Mouse (Mus musculus): ENCODE results near the gene Tmem138. TPM values are rescaled to one million over a fixed set of nuclear protein-coding genes. Genes with fewer than 3 reads are reported as not detected.
A peak's percentile ranks its signal among the peaks of the same experiment; 100 is the strongest.

Gene Tmem138
- polyA plus RNA-seq, 1 experiment from 2014 or later, result 67.3 TPM

- Histone ChIP-seq H3K27ac (ENCODE audit: low read depth, low read length) (peak overlapping the region; percentile 92), H3K4me1 (ENCODE audit: control insufficient read depth, insufficient read depth, low read length) (peaks cover 16% of the 10 kb centered on the region), H3K9ac (ENCODE audit: low read length) (peak overlapping the region; percentile 87), H3K4me3 (ENCODE audit: low read depth, low read length) (peak overlapping the region; percentile 29), H3K4me2 (peak overlapping the region; percentile 53), H3K9me3 (ENCODE audit: control insufficient read depth, low read length) (no peaks in the 10 kb centered on the region), H3K27me3 (ENCODE audit: control insufficient read depth, insufficient read depth, low read length) (no peaks in the 10 kb centered on the region), H3K36me3 (ENCODE audit: control insufficient read depth, insufficient read depth, low read length) (peaks cover 4% of the 10 kb centered on the region; the same call in 1 of the 2 replicates)
- WGBS, result 3% methylated on average over 6 of the region's 6 CpGs
- ATAC-seq (ENCODE audit: low FRiP score), result peak; percentile 45
- no peak for DNase-seq (ENCODE audit: low spot score, missing footprints)
Observed at GRCm38 (mm10) chr19:10602247-10602769, 25.1 kb upstream of the Tmem138 start.

GRCm38 (mm10) chr19:10599648-10600047 lies 22.5 kb upstream of the Tmem138 start:
- Histone ChIP-seq H3K27ac (ENCODE audit: low read depth, low read length) (no peak overlapping the region), H3K4me2 (no peak overlapping the region), H3K4me1 (ENCODE audit: control insufficient read depth, insufficient read depth, low read length) (peaks cover 6% of the 10 kb centered on the region; the same call in 1 of the 2 replicates), H3K27me3 (ENCODE audit: control insufficient read depth, insufficient read depth, low read length) (no peaks in the 10 kb centered on the region), H3K9ac (ENCODE audit: low read length) (no peak overlapping the region), H3K36me3 (ENCODE audit: control insufficient read depth, insufficient read depth, low read length) (peaks cover 6% of the 10 kb centered on the region; the same call in 1 of the 2 replicates), H3K4me3 (ENCODE audit: low read depth, low read length) (no peak overlapping the region), H3K9me3 (ENCODE audit: control insufficient read depth, low read length) (no peaks in the 10 kb centered on the region)
- ATAC-seq (ENCODE audit: low FRiP score) (no peak), DNase-seq (ENCODE audit: low spot score, missing footprints) (no peak)
- 93% methylated on average over 2 of the region's 2 CpGs for WGBS

- DNase-seq (ENCODE audit: low spot score, missing footprints), result no peak
- Histone ChIP-seq H3K27ac (ENCODE audit: low read depth, low read length) (no peak overlapping the region), H3K9me3 (ENCODE audit: control insufficient read depth, low read length) (no peaks in the 10 kb centered on the region), H3K4me2 (no peak overlapping the region), H3K27me3 (ENCODE audit: control insufficient read depth, insufficient read depth, low read length) (no peaks in the 10 kb centered on the region), H3K9ac (ENCODE audit: low read length) (no peak overlapping the region), H3K4me1 (ENCODE audit: control insufficient read depth, insufficient read depth, low read length) (peaks cover 2% of the 10 kb centered on the region; the same call in 1 of the 2 replicates), H3K36me3 (ENCODE audit: control insufficient read depth, insufficient read depth, low read length) (peaks cover 7% of the 10 kb centered on the region; the same call in 1 of the 2 replicates), H3K4me3 (ENCODE audit: low read depth, low read length) (no peak overlapping the region)
- no peak for ATAC-seq (ENCODE audit: low FRiP score)
- WGBS, result 38% methylated on average over 3 of the region's 3 CpGs
Observed at GRCm38 (mm10) chr19:10598188-10598587, 21.0 kb upstream of the Tmem138 start.

- ATAC-seq (ENCODE audit: low FRiP score) (no peak), DNase-seq (ENCODE audit: low spot score, missing footprints) (no peak)
- no peaks in the 10 kb centered on the region for H3K27me3 ChIP-seq (ENCODE audit: control insufficient read depth, insufficient read depth, low read length)
- no peaks in the 10 kb centered on the region for H3K4me1 ChIP-seq (ENCODE audit: control insufficient read depth, insufficient read depth, low read length)
- H3K36me3 ChIP-seq (ENCODE audit: control insufficient read depth, insufficient read depth, low read length), result 0 out of 2 replicates have a peak, but pooled peaks cover 3% of the 10 kb centered on the region
- H3K4me3 ChIP-seq (ENCODE audit: low read depth, low read length), result no peak overlapping the region
- no peak overlapping the region for H3K27ac ChIP-seq (ENCODE audit: low read depth, low read length)
- no peak overlapping the region for H3K9ac ChIP-seq (ENCODE audit: low read length)
- WGBS, result 90% methylated on average over 6 of the region's 6 CpGs
- H3K4me2 ChIP-seq, result no peak overlapping the region
- no peaks in the 10 kb centered on the region for H3K9me3 ChIP-seq (ENCODE audit: control insufficient read depth, low read length)
Observed at GRCm38 (mm10) chr19:10591659-10592377, 14.7 kb upstream of the Tmem138 start.

- Histone ChIP-seq H3K4me1 (ENCODE audit: control insufficient read depth, insufficient read depth, low read length) (no peaks in the 10 kb centered on the region), H3K9ac (ENCODE audit: low read length) (no peak overlapping the region), H3K27ac (ENCODE audit: low read depth, low read length) (no peak overlapping the region), H3K4me3 (ENCODE audit: low read depth, low read length) (no peak overlapping the region), H3K27me3 (ENCODE audit: control insufficient read depth, insufficient read depth, low read length) (no peaks in the 10 kb centered on the region), H3K36me3 (ENCODE audit: control insufficient read depth, insufficient read depth, low read length) (0 out of 2 replicates have a peak, but pooled peaks cover 3% of the 10 kb centered on the region), H3K4me2 (no peak overlapping the region), H3K9me3 (ENCODE audit: control insufficient read depth, low read length) (no peaks in the 10 kb centered on the region)
- WGBS, result 74% methylated on average over 3 of the region's 3 CpGs
- DNase-seq (ENCODE audit: low spot score, missing footprints), result no peak
- no peak for ATAC-seq (ENCODE audit: low FRiP score)
Observed at GRCm38 (mm10) chr19:10590301-10590700, 13.1 kb upstream of the Tmem138 start.

- H3K36me3 ChIP-seq (ENCODE audit: control insufficient read depth, insufficient read depth, low read length), result no peaks in the 10 kb centered on the region
- no peak overlapping the region for H3K4me3 ChIP-seq (ENCODE audit: low read depth, low read length)
- no peaks in the 10 kb centered on the region for H3K9me3 ChIP-seq (ENCODE audit: control insufficient read depth, low read length)
- H3K27ac ChIP-seq (ENCODE audit: low read depth, low read length), result no peak overlapping the region
- H3K9ac ChIP-seq (ENCODE audit: low read length), result no peak overlapping the region
- DNase-seq (ENCODE audit: low spot score, missing footprints) (no peak), ATAC-seq (ENCODE audit: low FRiP score) (no peak)
- WGBS, result 73% methylated on average over 5 of the region's 5 CpGs
- no peak overlapping the region for H3K4me2 ChIP-seq
- no peaks in the 10 kb centered on the region for H3K4me1 ChIP-seq (ENCODE audit: control insufficient read depth, insufficient read depth, low read length)
- H3K27me3 ChIP-seq (ENCODE audit: control insufficient read depth, insufficient read depth, low read length), result no peaks in the 10 kb centered on the region
Observed at GRCm38 (mm10) chr19:10589127-10589857, 12.1 kb upstream of the Tmem138 start.

GRCm38 (mm10) chr19:10587231-10587630 lies 10.1 kb upstream of the Tmem138 start:
- Histone ChIP-seq H3K36me3 (ENCODE audit: control insufficient read depth, insufficient read depth, low read length) (no peaks in the 10 kb centered on the region), H3K4me2 (no peak overlapping the region), H3K9me3 (ENCODE audit: control insufficient read depth, low read length) (no peaks in the 10 kb centered on the region), H3K4me3 (ENCODE audit: low read depth, low read length) (no peak overlapping the region), H3K27ac (ENCODE audit: low read depth, low read length) (no peak overlapping the region), H3K9ac (ENCODE audit: low read length) (no peak overlapping the region), H3K4me1 (ENCODE audit: control insufficient read depth, insufficient read depth, low read length) (no peaks in the 10 kb centered on the region), H3K27me3 (ENCODE audit: control insufficient read depth, insufficient read depth, low read length) (no peaks in the 10 kb centered on the region)
- no peak for ATAC-seq (ENCODE audit: low FRiP score)
- DNase-seq (ENCODE audit: low spot score, missing footprints), result no peak
- 85% methylated on average over 8 of the region's 8 CpGs for WGBS

GRCm38 (mm10) chr19:10585112-10585511 lies 8.0 kb upstream of the Tmem138 start:
- H3K4me1 ChIP-seq (ENCODE audit: control insufficient read depth, insufficient read depth, low read length), result no peaks in the 10 kb centered on the region
- no peak overlapping the region for H3K9ac ChIP-seq (ENCODE audit: low read length)
- H3K9me3 ChIP-seq (ENCODE audit: control insufficient read depth, low read length), result no peaks in the 10 kb centered on the region
- WGBS, result 89% methylated on average over 8 of the region's 8 CpGs
- H3K27ac ChIP-seq (ENCODE audit: low read depth, low read length), result no peak overlapping the region
- H3K4me2 ChIP-seq, result no peak overlapping the region
- H3K27me3 ChIP-seq (ENCODE audit: control insufficient read depth, insufficient read depth, low read length), result no peaks in the 10 kb centered on the region
- H3K4me3 ChIP-seq (ENCODE audit: low read depth, low read length), result no peak overlapping the region
- ATAC-seq (ENCODE audit: low FRiP score) (no peak), DNase-seq (ENCODE audit: low spot score, missing footprints) (no peak)
- no peaks in the 10 kb centered on the region for H3K36me3 ChIP-seq (ENCODE audit: control insufficient read depth, insufficient read depth, low read length)

All from midbrain, embryonic 11.5 days (tissue).